In the genomic region with DNA sequence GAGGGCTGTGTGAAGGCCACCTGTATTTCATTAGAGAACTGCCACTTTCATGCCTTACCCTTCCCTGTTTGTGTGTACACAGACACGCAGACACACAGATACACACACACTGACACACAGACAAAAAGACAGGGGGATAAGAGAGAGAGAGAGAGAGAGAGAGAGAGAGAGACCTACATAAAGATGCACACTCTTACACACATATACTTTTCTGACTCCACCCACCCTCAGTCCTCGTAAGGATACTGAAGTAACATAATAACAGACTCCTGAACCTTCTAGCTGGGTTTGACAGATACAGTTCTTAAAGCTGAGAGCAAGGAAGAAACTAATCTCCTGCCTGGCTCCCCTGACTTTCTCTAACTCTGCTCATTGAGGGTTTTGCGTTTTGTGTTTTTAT, we compare ENCODE assay signal across 10 mouse cellular contexts. TPM values are rescaled to one million over a fixed set of nuclear protein-coding genes. Genes with fewer than 3 reads are reported as not detected.
DNase-seq lines count a peak whose midpoint lies in the region; ATAC-seq lines count a peak whose summit lies in the region.
"Had no signal": no experiment of that assay in that cellular context is flagged by ENCODE, and none has a peak within 500 bp of the region (broad histone marks: within the 10 kb centered on the region; RNA-seq: fewer than 3 reads in every experiment).

No protein-coding gene starts in this region.

- peak overlapping the region; percentile 41 for H3K4me2 ChIP-seq in limb, embryonic 13.5 days (replicated peaks)
- peak overlapping the region; percentile 37; the same call in 1 of the 2 replicates for H3K4me2 ChIP-seq in stomach, embryonic 15.5 days

- H3K27me3 ChIP-seq in limb, embryonic 13.5 days, result no peaks in the 10 kb centered on the region
- no peaks in the 10 kb centered on the region for H3K27me3 ChIP-seq in stomach, embryonic 15.5 days (replicated peaks)

- peaks cover 6% of the 10 kb centered on the region; the same call in 1 of the 2 replicates for H3K4me1 ChIP-seq in limb, embryonic 13.5 days
- 0 out of 2 replicates have a peak, but pooled peaks cover 4% of the 10 kb centered on the region for H3K4me1 ChIP-seq in stomach, embryonic 15.5 days

- WGBS in limb, embryonic 13.5 days, result 4% methylated on average over 3 of the region's 3 CpGs
- WGBS in stomach, embryonic 15.5 days, result 19% methylated on average over 3 of the region's 3 CpGs

- peak; percentile 19 for DNase-seq in cerebellum, adult 11 months
- DNase-seq in cerebellum, adult 18-20 months, result no peak
- peak; percentile 21 for DNase-seq in retina, postnatal 1 day
- DNase-seq in retina, embryonic 14.5 days (ENCODE audit: low spot score), result no peak
- DNase-seq in adrenal gland, postnatal 36 days, result no peak
- DNase-seq in thymus, postnatal 0 days (ENCODE audit: low spot score), result no peak
- DNase-seq: lung, adult 2 months had no signal

- H3K9me3 ChIP-seq in limb, embryonic 13.5 days, result no peaks in the 10 kb centered on the region
- no peaks in the 10 kb centered on the region for H3K9me3 ChIP-seq in stomach, embryonic 15.5 days

- H3K4me3 ChIP-seq in limb, embryonic 13.5 days, result peak overlapping the region; percentile 18; the same call in 1 of the 2 replicates
- 0 out of 2 replicates have a peak overlapping the region, but pooled peaks have one; percentile 2 for H3K4me3 ChIP-seq in stomach, embryonic 15.5 days (replicated peaks)

- H3K9ac ChIP-seq in limb, embryonic 13.5 days, result no peak overlapping the region
- no peak overlapping the region for H3K9ac ChIP-seq in stomach, embryonic 15.5 days

- no peaks in the 10 kb centered on the region for H3K36me3 ChIP-seq in limb, embryonic 13.5 days
- no peaks in the 10 kb centered on the region for H3K36me3 ChIP-seq in stomach, embryonic 15.5 days

- H3K27ac ChIP-seq in limb, embryonic 13.5 days, result no peak overlapping the region
- H3K27ac ChIP-seq in stomach, embryonic 15.5 days, result no peak overlapping the region

- ATAC-seq in limb, embryonic 13.5 days (ENCODE audit: low FRiP score, low read depth), result no peak
- ATAC-seq in stomach, embryonic 15.5 days (ENCODE audit: insufficient read depth, low FRiP score, low read depth), result no peak

RNA-seq across cellular contexts. Expression of a gene that starts 21.9 kb away (rescaled TPM):
- polyA plus RNA-seq in limb, embryonic 13.5 days (2015; fragmentation: Nextera tagmentation; extraction: Ambion mirVana), result 0.67 and 0.86 TPM in 2 replicates
- polyA plus RNA-seq in stomach, embryonic 15.5 days (2015; fragmentation: Nextera tagmentation; extraction: Ambion mirVana), result 2.9 and 3.8 TPM in 2 replicates
- 1 to 10 TPM; 6.8 to 9.3 TPM for total RNA-seq in adrenal gland, postnatal 36 days (2021)
- 0.26 and 0.42 TPM in 2 replicates for polyA plus RNA-seq in thymus, postnatal 0 days (2015; fragmentation: Nextera tagmentation; extraction: Ambion mirVana)
- total RNA-seq: neutrophil, adult 5-6 weeks had no signal

RNA-seq across cellular contexts. Expression of a gene that starts 38.8 kb away (rescaled TPM):
- 1.1 and 1.3 TPM in 2 replicates for polyA plus RNA-seq in limb, embryonic 13.5 days (2015; fragmentation: Nextera tagmentation; extraction: Ambion mirVana)
- 2.3 and 3.3 TPM in 2 replicates for polyA plus RNA-seq in stomach, embryonic 15.5 days (2015; fragmentation: Nextera tagmentation; extraction: Ambion mirVana)
- 1 to 10 TPM in 1 of 2 experiments, under 1 TPM in 1; 0.53 to 2.1 TPM for total RNA-seq in adrenal gland, postnatal 36 days (2021)
- 8.5 and 12.0 TPM in 2 replicates for polyA plus RNA-seq in thymus, postnatal 0 days (2015; fragmentation: Nextera tagmentation; extraction: Ambion mirVana)

RNA-seq across cellular contexts. Expression of a gene that starts 55.9 kb away (rescaled TPM):
- polyA plus RNA-seq in limb, embryonic 13.5 days (2015; fragmentation: Nextera tagmentation; extraction: Ambion mirVana), result 0.57 and 0.66 TPM in 2 replicates
- 2.8 and 7.4 TPM in 2 replicates for polyA plus RNA-seq in stomach, embryonic 15.5 days (2015; fragmentation: Nextera tagmentation; extraction: Ambion mirVana)
- total RNA-seq in adrenal gland, postnatal 36 days (2021), result 1 to 10 TPM; 1.6 to 2.8 TPM
- polyA plus RNA-seq in thymus, postnatal 0 days (2015; fragmentation: Nextera tagmentation; extraction: Ambion mirVana), result 1.4 and 2.0 TPM in 2 replicates
- total RNA-seq: neutrophil, adult 5-6 weeks had no signal

Comparison
In these comparisons a context has a peak if more than half of its experiments do, and no peak if none do; other contexts are left out.
1. DNase-seq: peak in cerebellum, adult 11 months (single experiment) and retina, postnatal 1 day (single experiment); none in cerebellum, adult 18-20 months (0 of 2), retina, embryonic 14.5 days (single experiment), adrenal gland, postnatal 36 days (0 of 2) and thymus, postnatal 0 days (single experiment).